Mouse (Mus musculus) kidney, embryonic 15.5 days (tissue): ENCODE measurements around the gene Acad10. TPM values are rescaled to one million over a fixed set of nuclear protein-coding genes. Genes with fewer than 3 reads are reported as not detected.

ENCODE experiments used
- ATAC-seq: fragments of 200-750 bp; cut with Nextera tagmentation; replicated peaks from 2 replicates; pipeline ENCODE4 v1.8.0; 2017; ENCODE audit warnings: moderate TSS enrichment; ENCODE audit not compliant: low FRiP score
- H3K27ac ChIP-seq: fragments of 300-500 bp; sonication (generic); 2 replicates; pipeline ENCODE4 v1.5.1; 2015; ENCODE audit warnings: mild to moderate bottlenecking, inconsistent platforms
- H3K27me3 ChIP-seq: fragments of 300-500 bp; sonication (generic); 2 replicates; pipeline ENCODE4 v1.6.1; 2015; ENCODE audit warnings: inconsistent platforms
- H3K36me3 ChIP-seq: fragments of 300-500 bp; sonication (generic); 2 replicates; pipeline ENCODE4 v1.6.1; 2015; ENCODE audit warnings: inconsistent platforms
- H3K4me1 ChIP-seq: fragments of 300-500 bp; sonication (generic); 2 replicates; pipeline ENCODE4 v1.6.1; 2015; ENCODE audit warnings: inconsistent platforms
- H3K4me2 ChIP-seq: fragments of 300-500 bp; sonication (generic); 2 replicates; pipeline ENCODE4 v1.6.1; 2015; ENCODE audit warnings: moderate library complexity, mild to moderate bottlenecking, inconsistent platforms
- H3K4me3 ChIP-seq: fragments of 300-500 bp; sonication (generic); replicated peaks from 2 replicates; pipeline ENCODE4 v1.5.1; 2015; ENCODE audit warnings: mild to moderate bottlenecking, inconsistent platforms
- H3K9ac ChIP-seq: fragments of 300-500 bp; sonication (generic); 2 replicates; pipeline ENCODE4 v1.6.1; 2015; ENCODE audit warnings: mild to moderate bottlenecking, inconsistent platforms
- H3K9me3 ChIP-seq: fragments of 300-500 bp; sonication (generic); replicated peaks from 2 replicates; pipeline ENCODE4 v1.6.1; 2016; ENCODE audit warnings: inconsistent platforms
- WGBS: fragments of 180-500 bp; shearing (Covaris S2); methylation state at CpG from one replicate; pipeline ENCODE4 v1.1.7; 2015; ENCODE audit warnings: mixed read lengths; 5-methylcytosine and 5-hydroxymethylcytosine counted together
- polyA plus RNA-seq: library from polyadenylated mRNA; unstranded; fragments of >200 nt; fragmentation: Nextera tagmentation; extraction: Ambion mirVana; gene quantifications from 2 replicates; pipeline ENCODE4 v1.2.1, GENCODE M21; 2015

Gene Acad10
- polyA plus RNA-seq, 1 experiment from 2014 or later, result 3.6 TPM

- Histone ChIP-seq H3K27ac (peak overlapping the region; percentile 85), H3K4me1 (peaks cover 28% of the 10 kb centered on the region), H3K9me3 (no peaks in the 10 kb centered on the region), H3K4me3 (peak overlapping the region; percentile 67), H3K4me2 (peak overlapping the region; percentile 92), H3K9ac (peak overlapping the region; percentile 73), H3K27me3 (no peaks in the 10 kb centered on the region), H3K36me3 (no peaks in the 10 kb centered on the region)
- peak; percentile 77 for ATAC-seq
- WGBS, result 4% methylated on average over 33 of the region's 33 CpGs
Observed at GRCm38 (mm10) chr5:121592816-121593407, 67.4 kb downstream of the Acad10 start.

- H3K9me3 ChIP-seq, result no peaks in the 10 kb centered on the region
- no peak overlapping the region for H3K9ac ChIP-seq
- no peaks in the 10 kb centered on the region for H3K36me3 ChIP-seq
- peak overlapping the region; percentile 92 for H3K4me2 ChIP-seq
- 53% methylated on average over 11 of the region's 11 CpGs for WGBS
- no peak overlapping the region for H3K27ac ChIP-seq
- peak overlapping the region; percentile 67 for H3K4me3 ChIP-seq
- no peaks in the 10 kb centered on the region for H3K27me3 ChIP-seq
- ATAC-seq, result no peak
- peaks cover 28% of the 10 kb centered on the region for H3K4me1 ChIP-seq
Observed at GRCm38 (mm10) chr5:121592064-121592815, 68.1 kb downstream of the Acad10 start.

- no peak for ATAC-seq
Observed at GRCm38 (mm10) chr5:121591417-121592063, 68.8 kb downstream of the Acad10 start.

GRCm38 (mm10) chr5:121589928-121590327 lies 70.4 kb downstream of the Acad10 start:
- Histone ChIP-seq H3K4me2 (no peak overlapping the region), H3K4me3 (no peak overlapping the region), H3K4me1 (peaks cover 38% of the 10 kb centered on the region), H3K27me3 (no peaks in the 10 kb centered on the region), H3K27ac (no peak overlapping the region), H3K9ac (no peak overlapping the region), H3K36me3 (no peaks in the 10 kb centered on the region), H3K9me3 (no peaks in the 10 kb centered on the region)
- WGBS, result 84% methylated on average over 6 of the region's 6 CpGs
- no peak for ATAC-seq

More at GRCm38 (mm10) chr5:121591417-121592063, 68.8 kb downstream of the Acad10 start:
- Histone ChIP-seq H3K4me2 (peak overlapping the region; percentile 92), H3K4me3 (no peak overlapping the region), H3K9ac (no peak overlapping the region), H3K36me3 (no peaks in the 10 kb centered on the region), H3K27ac (no peak overlapping the region), H3K27me3 (no peaks in the 10 kb centered on the region), H3K9me3 (no peaks in the 10 kb centered on the region), H3K4me1 (peaks cover 34% of the 10 kb centered on the region)
- 50% methylated on average over 11 of the region's 11 CpGs for WGBS

- no peak overlapping the region for H3K4me3 ChIP-seq
- no peaks in the 10 kb centered on the region for H3K36me3 ChIP-seq
- WGBS, result 53% methylated on average over 6 of the region's 6 CpGs
- no peaks in the 10 kb centered on the region for H3K9me3 ChIP-seq
- H3K4me1 ChIP-seq, result peaks cover 26% of the 10 kb centered on the region
- no peak overlapping the region for H3K27ac ChIP-seq
- H3K4me2 ChIP-seq, result no peak overlapping the region
- no peaks in the 10 kb centered on the region for H3K27me3 ChIP-seq
- H3K9ac ChIP-seq, result no peak overlapping the region
- ATAC-seq, result no peak
Observed at GRCm38 (mm10) chr5:121586400-121587039, 73.8 kb downstream of the Acad10 start.

GRCm38 (mm10) chr5:121585699-121586098 lies 74.6 kb downstream of the Acad10 start:
- H3K4me1 ChIP-seq, result peaks cover 21% of the 10 kb centered on the region
- H3K36me3 ChIP-seq, result peaks cover 6% of the 10 kb centered on the region; the same call in 1 of the 2 replicates
- H3K4me3 ChIP-seq, result no peak overlapping the region
- no peak overlapping the region for H3K4me2 ChIP-seq
- no peak overlapping the region for H3K9ac ChIP-seq
- 89% methylated on average over 5 of the region's 5 CpGs for WGBS
- no peaks in the 10 kb centered on the region for H3K9me3 ChIP-seq
- H3K27me3 ChIP-seq, result no peaks in the 10 kb centered on the region
- ATAC-seq, result no peak
- H3K27ac ChIP-seq, result no peak overlapping the region

- Histone ChIP-seq H3K27ac (no peak overlapping the region), H3K4me3 (no peak overlapping the region), H3K9ac (no peak overlapping the region), H3K9me3 (no peaks in the 10 kb centered on the region), H3K4me2 (no peak overlapping the region), H3K36me3 (peaks cover 13% of the 10 kb centered on the region), H3K27me3 (no peaks in the 10 kb centered on the region), H3K4me1 (peaks cover 21% of the 10 kb centered on the region)
- ATAC-seq, result no peak
- 95% methylated on average over 10 of the region's 10 CpGs for WGBS
Observed at GRCm38 (mm10) chr5:121585005-121585404, 75.3 kb downstream of the Acad10 start.

- Histone ChIP-seq H3K4me3 (no peak overlapping the region), H3K27ac (peak overlapping the region; percentile 62), H3K4me2 (peak overlapping the region; percentile 3; the same call in 1 of the 2 replicates), H3K4me1 (peaks cover 21% of the 10 kb centered on the region), H3K9ac (no peak overlapping the region), H3K9me3 (no peaks in the 10 kb centered on the region), H3K36me3 (peaks cover 23% of the 10 kb centered on the region), H3K27me3 (no peaks in the 10 kb centered on the region)
- 47% methylated on average over 12 of the region's 12 CpGs for WGBS
- peak; percentile 91 for ATAC-seq
Observed at GRCm38 (mm10) chr5:121583765-121584501, 76.4 kb downstream of the Acad10 start.

GRCm38 (mm10) chr5:121581945-121582344 lies 78.4 kb downstream of the Acad10 start:
- Histone ChIP-seq H3K36me3 (peaks cover 42% of the 10 kb centered on the region), H3K4me1 (peaks cover 18% of the 10 kb centered on the region), H3K27me3 (no peaks in the 10 kb centered on the region), H3K27ac (no peak overlapping the region), H3K9me3 (no peaks in the 10 kb centered on the region), H3K4me2 (no peak overlapping the region), H3K9ac (no peak overlapping the region), H3K4me3 (no peak overlapping the region)
- WGBS, result 92% methylated on average over 8 of the region's 8 CpGs
- ATAC-seq, result no peak

GRCm38 (mm10) chr5:121576927-121577488 lies 83.3 kb downstream of the Acad10 start:
- Histone ChIP-seq H3K4me2 (no peak overlapping the region), H3K9me3 (no peaks in the 10 kb centered on the region), H3K27ac (no peak overlapping the region), H3K36me3 (peaks cover 83% of the 10 kb centered on the region), H3K27me3 (no peaks in the 10 kb centered on the region), H3K4me3 (no peak overlapping the region), H3K9ac (no peak overlapping the region), H3K4me1 (no peaks in the 10 kb centered on the region)
- ATAC-seq, result no peak
- WGBS, result 82% methylated on average over 11 of the region's 11 CpGs

- WGBS, result 91% methylated on average over 11 of the region's 11 CpGs
- no peak overlapping the region for H3K4me3 ChIP-seq
Observed at GRCm38 (mm10) chr5:121575867-121576266, 84.4 kb downstream of the Acad10 start.

More at GRCm38 (mm10) chr5:121575867-121576266, 84.4 kb downstream of the Acad10 start:
- no peak for ATAC-seq
- Histone ChIP-seq H3K4me2 (no peak overlapping the region), H3K27me3 (no peaks in the 10 kb centered on the region), H3K9me3 (no peaks in the 10 kb centered on the region), H3K27ac (no peak overlapping the region), H3K36me3 (peaks cover 91% of the 10 kb centered on the region), H3K4me1 (no peaks in the 10 kb centered on the region), H3K9ac (no peak overlapping the region)
